Mouse (Mus musculus): Measurements from ENCODE around the gene Pycr1.

The Pycr1 gene

DNA sequence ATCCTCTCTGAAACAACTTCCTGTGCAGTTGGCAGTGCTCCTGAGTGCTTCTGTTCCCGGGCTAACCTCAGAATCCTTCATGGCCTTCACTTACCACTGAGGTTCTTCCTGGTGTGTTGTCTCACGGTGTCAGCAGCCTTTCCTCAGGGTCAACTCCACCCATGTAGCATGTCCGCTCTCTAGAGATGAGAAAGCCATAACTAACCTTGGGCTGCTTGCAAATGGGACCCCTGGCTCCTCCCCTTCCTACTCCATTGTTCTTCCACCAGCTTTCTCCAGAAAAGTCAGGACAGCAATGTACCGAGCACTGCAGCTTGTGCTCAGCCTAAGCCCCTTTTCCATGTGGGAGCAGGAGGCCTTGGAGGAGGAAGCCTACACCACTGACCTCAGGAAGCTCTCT lies 36.8 kb downstream of the Pycr1 start:
- no peak for DNase-seq (ENCODE audit: low read depth, low spot score)

GRCm38 (mm10) chr11:120605667-120606066 lies 37.9 kb downstream of the Pycr1 start:
- DNase-seq (ENCODE audit: low read depth, low spot score) = no peak

DNA sequence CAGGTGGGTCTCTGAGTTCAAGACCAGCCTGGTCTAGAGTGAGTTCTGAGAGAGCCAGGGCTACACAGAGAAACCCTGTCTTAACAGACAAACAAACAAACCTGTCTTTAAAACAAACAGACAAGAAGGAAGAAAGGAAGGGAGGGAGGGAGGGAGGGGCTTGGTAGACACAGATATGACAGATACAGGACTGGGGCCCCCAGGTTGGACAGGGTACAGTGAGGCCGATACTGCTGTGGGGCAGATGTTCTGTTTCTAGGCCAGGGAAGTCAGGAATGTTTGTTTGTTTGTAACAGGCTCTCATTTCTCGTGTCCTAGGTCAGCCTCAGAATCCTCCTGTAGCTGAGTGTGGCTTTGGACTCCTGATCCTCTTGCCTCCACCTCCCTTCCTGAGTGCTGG lies 40.0 kb downstream of the Pycr1 start:
- no peak for DNase-seq (ENCODE audit: low read depth, low spot score)

DNA sequence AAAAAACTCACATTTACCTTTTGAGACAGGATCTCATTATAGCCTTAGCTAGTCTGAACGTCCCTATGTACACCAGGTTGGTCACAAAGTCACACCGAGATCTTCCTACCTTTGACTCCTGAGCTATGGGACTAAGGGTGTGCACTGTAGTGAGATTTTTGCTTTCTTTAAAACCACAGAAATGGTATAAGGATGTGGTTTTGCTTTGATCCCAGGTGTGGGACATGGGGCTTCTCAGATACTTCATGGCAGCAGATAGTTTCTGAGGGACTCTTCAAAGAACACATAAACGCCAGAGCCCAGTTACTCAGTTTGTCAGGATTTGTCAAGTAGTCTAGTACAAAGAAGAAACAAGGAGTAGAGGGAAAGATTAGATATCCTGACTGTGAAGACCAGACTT lies 42.9 kb downstream of the Pycr1 start:
- DNase-seq (ENCODE audit: low read depth, low spot score) = no peak

DNA sequence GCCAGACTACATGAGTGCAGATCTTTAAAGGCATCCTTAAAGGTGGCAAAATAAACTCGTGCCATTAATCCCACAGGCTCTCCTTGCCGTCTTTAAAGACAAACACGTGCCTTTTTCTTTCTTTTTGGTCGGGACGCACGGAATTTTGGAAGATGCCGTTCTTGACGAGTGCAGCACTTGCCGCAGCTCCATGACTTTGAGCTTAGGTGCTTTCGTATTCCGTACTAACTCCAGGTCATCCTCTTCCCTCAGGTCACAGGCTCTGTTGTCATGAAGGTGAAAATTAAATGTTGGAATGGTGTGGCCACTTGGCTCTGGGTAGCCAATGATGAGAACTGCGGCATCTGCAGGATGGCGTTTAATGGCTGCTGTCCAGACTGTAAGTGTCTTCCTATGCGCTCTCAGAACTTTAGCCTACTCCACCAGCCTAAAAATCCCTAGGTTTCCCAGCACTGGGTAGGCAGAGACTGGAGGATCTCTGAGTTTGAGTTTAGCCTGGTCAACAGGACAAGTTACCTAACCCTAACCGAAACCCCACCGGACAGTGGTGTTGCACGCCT lies 44.5 kb downstream of the Pycr1 start:
- DNase-seq (ENCODE audit: low read depth, low spot score) = no peak

GRCm38 (mm10) chr11:120598283-120598989 lies 45.1 kb downstream of the Pycr1 start, which contains the start of the genes Alyref and Anapc11:
Gene Alyref, minus strand, starts transcription at chr11:120598365.
Gene Anapc11, plus strand, starts transcription at chr11:120598421.
- peak; percentile 96 for DNase-seq (ENCODE audit: low read depth, low spot score)

DNA sequence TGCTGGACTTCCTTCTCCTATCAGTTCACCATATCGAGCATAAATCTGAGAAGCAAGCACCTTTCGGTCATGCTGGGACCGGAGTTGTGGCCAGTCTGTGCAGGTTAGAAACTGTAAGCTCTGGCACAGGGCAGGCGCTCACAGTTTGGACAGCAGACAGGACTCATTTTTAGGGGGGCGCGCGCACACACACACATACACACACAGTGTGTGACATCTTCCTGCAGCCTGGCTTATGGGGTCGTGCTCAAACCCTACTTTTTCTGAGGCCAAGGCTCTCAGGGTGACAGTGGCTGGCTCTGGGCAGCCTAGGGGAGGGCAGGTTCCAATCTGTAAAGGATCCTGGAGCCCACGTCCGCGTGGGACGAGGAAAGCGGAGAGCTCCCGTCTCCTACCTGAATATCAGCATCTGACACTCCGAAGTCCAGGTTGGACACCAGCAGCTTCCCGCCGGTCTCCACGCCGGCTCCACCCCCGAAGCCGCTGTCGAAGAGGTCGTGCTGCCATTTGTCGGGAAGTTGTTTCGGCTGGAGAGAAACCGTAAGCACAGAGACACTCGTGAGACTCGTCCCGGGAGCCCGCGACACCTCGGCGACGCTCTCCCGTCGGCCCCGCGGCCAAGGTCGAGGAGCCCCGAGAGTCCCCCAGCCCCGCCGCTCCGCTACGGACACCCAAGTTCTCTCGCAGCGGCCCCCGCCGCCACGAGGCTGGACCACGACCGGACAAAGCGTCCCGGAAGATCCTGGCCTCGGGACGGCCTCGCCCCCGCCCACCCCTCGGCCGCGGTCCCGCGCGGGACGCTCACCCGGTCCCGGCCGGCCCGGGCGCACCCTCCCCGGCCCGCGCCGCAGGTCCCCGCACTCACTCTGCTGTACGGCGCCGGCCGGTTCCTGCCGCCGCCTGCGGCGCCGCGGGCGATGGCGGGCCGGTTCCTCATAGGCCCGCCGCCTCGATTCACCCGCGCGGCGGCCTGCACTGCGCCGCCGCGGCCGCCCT lies 46.0 kb downstream of the Pycr1 start:
- no peak for DNase-seq (ENCODE audit: low read depth, low spot score)

GRCm38 (mm10) chr11:120588531-120588930 lies 55.0 kb downstream of the Pycr1 start:
- no peak for DNase-seq (ENCODE audit: low read depth, low spot score)
